Mouse (Mus musculus) frontal cortex, adult 2 months (tissue): ENCODE results near the gene Bard1. TPM values are rescaled to one million over a fixed set of nuclear protein-coding genes. Genes with fewer than 3 reads are reported as not detected.

Source experiments
- DNase-seq, 2 experiments: peaks; one replicate each; pipeline ENCODE4 v3.0.0; 2022; ENCODE audit warnings: low spot score in 1 of 2; ENCODE audit errors: extremely low spot score in 1 of 2
- polyA plus RNA-seq: library from polyadenylated mRNA; depleted of rRNA; stranded (reverse); fragments of >200 nt; gene quantifications from 2 replicates; pipeline ENCODE4 v1.2.3, GENCODE M21; 2012

Bard1 gene
- polyA plus RNA-seq, 1 experiment = 0.84 TPM

DNA sequence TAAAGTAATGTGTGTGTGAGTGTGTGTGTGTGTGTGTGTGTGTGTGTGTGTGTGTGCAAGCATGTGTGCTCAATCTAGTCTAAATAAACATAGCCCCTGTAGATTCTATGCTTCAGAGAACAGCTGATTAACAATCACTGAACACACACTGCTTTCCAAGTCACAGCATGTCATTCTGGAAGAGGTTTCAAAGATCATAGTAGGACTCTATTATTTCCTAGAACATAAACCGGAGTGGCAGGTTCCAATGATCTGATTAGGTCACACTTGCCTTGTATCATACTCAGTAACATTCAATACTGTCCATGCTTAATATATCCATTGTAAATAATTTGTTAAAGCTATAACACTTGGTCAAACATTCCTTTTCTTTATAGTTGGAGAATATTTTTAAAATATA lies 47.5 kb downstream of the Bard1 start:
- DNase-seq = no peak

DNA sequence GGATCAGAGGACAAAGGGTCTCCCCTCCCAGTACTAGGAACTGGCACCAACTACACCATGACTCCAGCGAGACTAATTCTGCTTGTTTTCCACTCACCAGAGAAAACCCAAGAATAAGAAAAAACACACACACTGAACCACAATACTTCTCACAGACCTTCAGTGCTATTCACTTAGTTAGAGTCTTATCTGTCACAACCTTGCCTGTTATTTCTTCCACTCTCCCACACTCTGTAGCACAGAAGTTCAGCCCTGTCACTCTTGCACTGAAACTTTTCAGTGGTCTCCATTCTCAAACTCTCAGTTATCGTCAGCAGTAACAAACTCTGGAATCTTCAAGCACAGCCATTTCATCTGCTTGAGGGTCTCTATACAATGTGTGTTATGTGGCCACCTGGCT lies 50.2 kb downstream of the Bard1 start:
- no peak for DNase-seq

DNA sequence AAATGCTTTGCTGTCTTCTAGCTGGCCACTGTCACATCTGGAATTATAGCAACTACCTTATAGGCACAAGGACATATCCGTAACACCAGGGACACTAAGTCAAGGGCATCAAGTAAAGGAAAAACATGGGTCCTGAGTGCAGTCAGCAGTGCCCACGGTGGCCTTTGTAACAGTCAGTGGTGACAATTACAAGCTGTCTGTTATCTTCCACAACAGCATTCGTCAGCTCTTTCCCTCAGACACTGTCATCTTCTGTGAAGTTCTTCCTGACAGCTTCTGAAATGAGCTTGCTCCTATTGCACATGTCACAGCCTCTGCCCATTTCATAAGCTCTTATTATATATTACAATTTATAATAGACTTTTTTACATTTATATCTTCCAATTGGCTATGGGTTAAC lies 50.7 kb downstream of the Bard1 start:
- DNase-seq = no peak

- no peak for DNase-seq
Observed at GRCm38 (mm10) chr1:71045141-71045540, 57.8 kb downstream of the Bard1 start.

GRCm38 (mm10) chr1:71043951-71044350 lies 59.0 kb downstream of the Bard1 start:
- no peak for DNase-seq

DNA sequence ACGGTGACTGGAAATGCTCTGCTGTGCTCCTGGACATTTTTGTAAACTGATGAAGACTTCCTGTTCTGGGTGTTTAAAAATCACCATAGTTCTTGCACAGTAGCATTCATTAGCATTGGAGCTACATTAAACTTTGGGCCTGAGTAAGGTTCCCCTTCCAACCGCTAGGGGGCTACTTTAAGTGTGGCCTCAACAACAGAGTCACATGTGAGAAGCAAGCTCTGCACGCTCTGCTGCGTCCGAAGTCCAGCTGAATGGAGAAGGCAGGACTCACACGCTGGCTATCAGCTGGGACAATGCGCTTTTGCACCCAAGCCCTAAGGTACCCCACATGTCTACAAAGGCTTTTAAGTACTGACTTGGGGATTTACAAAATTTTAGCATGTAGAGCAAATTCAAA lies 65.9 kb downstream of the Bard1 start:
- no peak for DNase-seq

- DNase-seq = no peak
Observed at GRCm38 (mm10) chr1:71035565-71035964, 67.4 kb downstream of the Bard1 start.

- no peak for DNase-seq
Observed at GRCm38 (mm10) chr1:71022766-71023165, 80.2 kb downstream of the Bard1 start.

- DNase-seq = no peak
Observed at GRCm38 (mm10) chr1:71014345-71014744, 88.6 kb downstream of the Bard1 start.

GRCm38 (mm10) chr1:71005998-71006397 lies 96.9 kb downstream of the Bard1 start:
- no peak for DNase-seq

- DNase-seq = no peak
Observed at GRCm38 (mm10) chr1:71004177-71004576, 98.8 kb downstream of the Bard1 start.

DNA sequence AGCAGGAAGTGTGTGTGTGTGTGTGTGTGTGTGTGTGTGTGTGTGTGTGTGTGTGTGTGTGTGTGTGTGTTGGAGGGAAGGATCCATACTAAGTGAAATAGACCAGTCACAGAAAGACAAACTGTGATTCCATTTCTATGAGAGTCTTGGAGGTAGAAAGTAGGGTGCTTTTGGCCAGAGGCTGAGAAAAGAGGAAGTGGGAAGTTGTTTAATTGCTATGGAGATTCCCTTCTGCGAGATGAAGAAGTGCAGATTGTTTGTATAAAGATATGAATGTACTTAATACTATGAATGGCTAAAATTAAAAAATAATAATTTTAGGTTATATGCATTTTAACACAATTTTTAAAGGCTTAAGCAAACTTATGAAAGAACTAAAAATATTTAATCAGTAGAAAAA lies 99.2 kb downstream of the Bard1 start:
- no peak for DNase-seq

DNA sequence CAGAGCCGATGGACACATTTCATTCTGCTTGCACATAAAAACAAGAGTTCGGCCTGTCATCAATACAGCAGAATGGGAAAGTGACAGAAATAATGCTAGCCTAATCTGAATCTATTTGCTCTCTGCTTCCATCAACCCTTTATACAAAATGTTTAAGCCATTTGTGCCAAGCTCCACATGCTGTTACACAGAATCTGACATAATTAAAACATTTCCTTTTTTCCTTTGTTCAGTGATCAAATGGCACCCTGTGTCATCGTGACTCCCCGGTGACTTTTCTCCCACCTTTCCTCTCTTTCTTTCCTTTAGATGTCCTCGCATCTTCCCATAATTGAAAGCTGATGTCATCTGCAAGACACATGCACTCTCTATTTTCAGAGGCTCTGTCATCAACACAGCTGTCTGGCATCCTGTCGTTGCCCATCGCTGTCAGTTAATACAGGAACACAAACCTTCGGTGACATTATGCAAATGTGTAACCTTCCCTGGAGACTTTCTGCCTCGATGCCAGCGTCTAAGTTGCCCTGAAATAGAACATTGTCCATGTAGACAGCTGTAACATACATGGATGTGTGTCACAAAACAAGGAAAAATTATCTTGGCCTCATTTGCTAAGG lies 105.5 kb downstream of the Bard1 start:
- no peak for DNase-seq

DNA sequence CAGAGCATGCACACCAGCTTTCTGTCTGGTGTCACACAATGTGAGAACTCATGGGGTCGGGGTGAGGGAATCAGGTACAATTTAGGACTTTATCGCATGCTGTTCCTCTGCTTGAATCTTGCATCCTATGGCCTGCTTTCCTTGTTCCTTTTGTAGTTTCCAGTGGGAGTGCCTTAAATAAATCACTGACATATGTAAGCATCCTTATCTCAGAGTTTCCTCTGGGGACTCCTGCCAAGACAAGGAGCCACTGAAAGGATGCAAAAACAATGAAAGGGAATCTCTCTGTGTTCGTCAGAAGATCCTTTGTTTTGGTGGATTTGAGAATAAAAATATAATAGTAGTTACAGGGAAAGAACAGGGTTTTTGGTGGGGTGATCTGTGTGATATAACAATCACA lies 106.2 kb downstream of the Bard1 start:
- no peak for DNase-seq
